Mouse (Mus musculus): ENCODE data around the gene Usp43.

Usp43 gene

DNA sequence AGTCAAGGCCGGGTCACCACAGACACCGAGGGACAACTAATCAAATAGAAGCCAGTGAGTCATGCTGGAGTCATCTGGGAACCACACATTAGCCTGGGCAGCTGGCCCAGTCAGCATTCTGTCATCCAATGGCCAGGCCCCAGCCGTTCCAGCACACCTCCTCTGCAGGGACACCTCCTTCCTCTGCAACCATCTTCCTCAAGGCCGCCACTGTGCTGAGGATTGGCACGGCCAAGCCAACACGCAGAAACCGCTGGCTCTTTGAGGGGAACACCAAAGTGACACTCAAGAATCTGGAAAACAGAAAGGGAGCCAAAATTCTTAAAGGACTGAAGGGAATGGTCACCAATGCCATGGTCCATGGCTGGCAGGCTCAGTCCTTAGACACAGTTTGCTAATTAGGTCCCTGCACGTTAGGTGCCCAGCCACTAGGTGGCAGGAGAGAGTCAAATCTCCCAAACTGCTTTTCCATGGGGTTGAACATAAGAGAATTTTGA, 24.8 kb downstream of the Usp43 start:
- DNase-seq (ENCODE audit: extremely low spot score), result peak; percentile 38

DNA sequence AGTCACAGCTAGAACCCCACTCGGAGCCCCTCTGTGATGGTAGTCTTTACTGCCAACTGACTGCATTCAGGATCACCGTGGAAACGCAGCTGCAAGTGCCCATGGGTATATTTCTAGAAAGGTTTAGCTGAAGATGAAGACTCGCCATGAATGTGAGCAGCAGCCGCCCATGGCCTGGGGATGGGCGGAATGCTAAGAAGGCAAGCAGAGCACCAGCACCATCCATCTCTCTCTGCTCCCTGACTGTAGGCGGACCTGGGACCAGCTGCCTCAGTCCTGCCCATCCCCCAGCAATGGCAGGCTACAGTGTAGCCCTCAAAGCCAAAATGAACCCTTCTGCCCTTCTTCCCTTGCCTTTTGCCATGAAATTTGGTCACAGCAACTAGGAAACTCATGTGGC, 26.3 kb downstream of the Usp43 start:
- DNase-seq (ENCODE audit: extremely low spot score), result no peak

DNA sequence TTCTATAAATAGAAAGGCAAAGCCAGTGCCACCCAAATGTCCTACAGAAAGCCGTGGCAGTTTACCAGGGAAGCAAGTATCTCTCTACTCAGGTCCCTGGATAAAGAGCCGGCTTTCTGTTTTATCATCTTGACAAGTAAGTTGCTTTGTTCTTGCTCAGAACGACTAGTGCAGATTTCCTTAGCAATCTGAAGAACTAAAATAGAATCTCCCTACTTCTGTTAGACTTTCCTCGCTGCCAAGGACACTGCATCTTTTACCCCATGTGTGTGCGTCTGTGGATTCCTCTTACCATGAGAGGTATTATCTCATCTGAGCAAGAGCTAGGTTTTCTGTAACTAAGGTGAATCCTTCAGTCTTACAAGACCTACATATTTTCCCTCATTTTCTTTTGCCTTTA, 33.4 kb downstream of the Usp43 start:
- DNase-seq (ENCODE audit: extremely low spot score), result no peak

DNA sequence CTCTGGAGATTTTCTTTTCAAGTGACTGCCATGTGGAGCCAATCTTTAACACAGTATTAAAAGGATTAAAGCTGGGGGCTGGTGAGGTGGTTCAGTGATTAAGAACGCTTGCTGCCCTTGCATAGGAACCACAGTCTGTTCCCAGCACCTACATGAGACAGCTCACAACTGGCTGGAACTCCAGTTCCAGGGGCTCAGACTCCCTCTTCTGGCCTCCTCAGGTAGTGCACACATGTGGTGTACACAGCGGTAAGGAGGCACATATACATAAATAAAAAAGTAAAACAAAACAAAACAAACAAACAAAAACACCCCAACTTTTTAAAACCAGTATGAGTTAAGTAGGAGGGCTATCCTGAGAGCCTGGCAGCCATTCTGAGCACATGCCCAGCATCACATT, 36.0 kb downstream of the Usp43 start:
- no peak for DNase-seq (ENCODE audit: extremely low spot score)

DNA sequence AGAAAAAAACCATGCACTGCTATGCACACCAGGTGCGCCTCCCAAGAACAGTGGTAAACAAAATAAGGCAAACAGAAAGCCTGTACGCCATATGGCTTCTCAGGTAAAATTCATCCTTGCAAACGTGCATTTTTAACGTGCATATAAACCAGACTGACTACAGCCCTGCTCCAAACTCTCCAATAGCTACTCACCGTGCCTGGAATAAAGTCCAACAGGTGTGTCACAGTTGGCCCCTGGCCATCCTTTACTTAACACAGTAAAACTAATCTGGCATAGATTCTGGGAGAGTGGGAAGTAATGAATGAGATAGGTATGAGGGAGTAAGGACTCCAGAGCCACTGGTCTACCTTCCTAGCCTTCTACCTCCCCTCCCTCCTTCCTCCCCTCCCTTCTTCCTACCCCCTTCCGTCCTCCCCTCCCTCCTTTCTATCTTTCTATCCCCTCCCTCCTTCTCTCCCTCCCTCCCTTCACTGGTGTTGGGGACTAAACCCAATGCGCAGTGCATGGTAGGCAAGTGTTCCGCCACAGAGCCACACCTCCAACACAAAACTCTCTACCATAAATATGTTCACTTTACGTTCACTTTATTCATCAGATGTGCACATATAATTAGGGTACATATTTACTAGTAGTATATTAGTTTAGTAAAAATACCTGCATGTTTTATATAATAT, 56.3 kb downstream of the Usp43 start:
- no peak for DNase-seq (ENCODE audit: extremely low spot score)

DNA sequence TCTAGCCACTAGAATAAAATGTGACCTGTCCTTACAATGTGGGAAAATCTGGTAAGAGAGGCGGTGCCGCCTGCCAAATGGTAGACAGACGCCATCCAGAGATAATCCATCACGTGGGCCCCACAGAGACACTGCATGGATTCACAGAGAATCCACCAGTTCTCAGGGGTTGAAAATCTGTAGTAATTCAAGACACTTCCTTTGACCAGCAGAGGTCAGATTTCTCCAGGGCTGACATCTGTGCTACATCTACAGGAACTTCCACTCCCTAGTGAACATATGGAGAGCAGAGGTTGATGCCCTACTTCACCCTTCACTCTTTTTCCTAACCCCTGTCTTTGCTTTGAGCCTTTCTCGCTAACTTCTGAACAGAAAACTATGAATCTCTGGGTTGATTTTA, 56.9 kb downstream of the Usp43 start:
- no peak for DNase-seq (ENCODE audit: extremely low spot score)

DNA sequence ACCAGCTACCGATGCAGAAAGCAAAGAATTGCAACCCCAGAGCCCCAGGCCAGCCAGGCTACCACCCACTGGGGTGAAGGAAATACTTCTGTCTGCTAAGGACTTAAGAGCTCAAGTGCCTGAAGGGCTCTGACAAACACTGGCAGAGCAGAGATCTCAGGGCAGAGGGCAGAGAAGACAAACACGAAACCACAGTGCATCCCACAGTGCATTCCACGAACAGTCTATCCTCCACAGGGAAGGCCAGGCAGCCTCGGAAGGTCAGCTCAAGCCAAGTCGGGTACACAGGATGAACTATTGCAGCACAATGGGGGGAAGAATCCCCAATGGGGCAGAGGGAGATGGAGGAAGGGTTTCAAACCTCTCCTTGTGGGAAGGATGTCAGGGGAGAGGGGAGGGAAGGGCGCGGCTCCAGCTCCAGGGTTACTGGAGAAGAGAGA, 60.5 kb downstream of the Usp43 start:
- peak; percentile 38 for DNase-seq (ENCODE audit: extremely low spot score)

DNA sequence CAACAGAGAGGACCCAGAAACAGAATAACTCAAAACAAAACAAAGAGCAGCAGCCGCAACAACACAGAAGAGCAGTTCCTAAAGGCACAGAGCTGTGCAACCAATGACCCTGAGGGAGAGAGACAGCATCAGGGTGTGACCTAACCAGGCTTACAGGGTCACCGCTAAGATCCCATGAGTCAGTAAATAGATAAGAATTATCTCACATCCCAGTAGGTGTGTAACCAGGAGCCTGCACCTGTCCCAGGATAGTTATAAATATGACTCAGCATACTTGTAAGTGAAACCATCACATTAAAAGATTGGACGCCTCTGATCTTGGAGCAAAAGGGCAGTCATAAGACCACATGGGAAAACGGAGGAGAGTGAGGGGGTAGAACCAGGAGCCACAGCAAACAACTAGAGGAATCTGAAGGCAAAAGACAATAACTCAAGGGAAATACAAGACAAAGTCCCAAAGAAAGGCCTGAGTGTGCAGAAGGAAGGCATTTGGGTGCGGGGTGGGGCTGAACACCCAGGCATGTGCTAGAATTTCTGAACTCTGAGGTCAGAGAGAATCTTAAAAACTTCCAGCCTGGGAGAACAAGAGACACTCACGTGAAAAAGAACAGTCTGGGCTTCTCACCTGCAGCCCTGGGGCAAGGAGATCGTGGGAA, 61.1 kb downstream of the Usp43 start:
- no peak for DNase-seq (ENCODE audit: extremely low spot score)

DNA sequence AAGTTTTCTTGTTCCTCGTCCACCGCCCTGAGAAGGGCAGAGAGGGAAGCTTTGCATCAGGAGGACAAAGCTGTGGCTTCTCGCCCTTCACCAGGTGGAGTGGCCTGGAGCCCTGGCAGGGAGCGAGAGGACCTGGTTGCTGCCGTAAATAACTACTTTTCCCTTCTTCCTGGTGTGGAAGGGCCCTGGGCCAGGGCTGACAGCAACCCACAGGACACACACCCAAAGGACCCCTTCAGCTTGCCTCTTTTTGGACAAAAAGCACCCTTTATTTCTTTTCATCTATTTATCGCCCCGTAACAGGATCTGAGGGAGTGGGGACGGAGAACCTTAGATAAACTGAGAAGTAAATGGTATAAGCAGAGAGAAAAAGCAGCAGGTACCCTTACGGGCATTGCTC, 63.4 kb downstream of the Usp43 start:
- DNase-seq (ENCODE audit: extremely low spot score), result no peak

DNA sequence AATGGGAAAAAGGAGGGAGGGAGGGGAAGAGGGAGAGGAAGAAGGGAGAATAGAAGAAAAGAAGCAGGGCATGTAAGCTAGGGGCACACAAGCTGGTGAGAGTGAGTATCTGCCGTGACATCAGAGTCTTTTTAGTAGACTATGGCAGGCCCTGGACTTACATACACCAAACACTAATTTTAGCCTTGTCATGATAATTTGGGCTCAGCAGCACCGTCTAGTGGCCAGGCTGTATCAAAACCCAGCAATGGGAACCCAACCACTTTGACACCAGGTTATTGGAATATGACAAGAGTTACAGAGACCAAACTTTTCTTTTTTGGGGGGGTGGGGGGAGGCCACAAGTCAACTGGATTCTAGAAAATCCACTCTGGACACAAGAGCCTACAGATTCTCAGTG, 66.9 kb downstream of the Usp43 start:
- DNase-seq (ENCODE audit: extremely low spot score), result no peak

DNA sequence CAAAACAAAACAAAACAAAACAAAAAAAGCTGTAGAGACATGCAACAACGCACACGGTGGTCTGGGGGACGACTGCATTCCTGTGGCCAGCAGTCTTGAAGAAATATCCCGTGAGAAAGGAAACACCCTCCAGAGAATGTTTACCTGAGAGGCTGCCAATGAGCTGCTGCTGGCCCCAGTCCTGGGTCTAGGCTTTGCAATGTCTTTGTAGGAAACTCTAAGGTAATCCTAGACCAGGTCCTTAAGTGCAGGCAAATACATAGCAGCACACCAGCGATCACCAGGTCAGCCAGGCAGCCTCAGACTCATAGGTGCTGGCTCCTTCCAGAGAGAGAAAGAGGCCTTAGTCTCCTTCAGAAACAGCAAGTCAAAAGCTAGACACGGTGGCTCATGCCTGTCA, 68.0 kb downstream of the Usp43 start:
- no peak for DNase-seq (ENCODE audit: extremely low spot score)

DNA sequence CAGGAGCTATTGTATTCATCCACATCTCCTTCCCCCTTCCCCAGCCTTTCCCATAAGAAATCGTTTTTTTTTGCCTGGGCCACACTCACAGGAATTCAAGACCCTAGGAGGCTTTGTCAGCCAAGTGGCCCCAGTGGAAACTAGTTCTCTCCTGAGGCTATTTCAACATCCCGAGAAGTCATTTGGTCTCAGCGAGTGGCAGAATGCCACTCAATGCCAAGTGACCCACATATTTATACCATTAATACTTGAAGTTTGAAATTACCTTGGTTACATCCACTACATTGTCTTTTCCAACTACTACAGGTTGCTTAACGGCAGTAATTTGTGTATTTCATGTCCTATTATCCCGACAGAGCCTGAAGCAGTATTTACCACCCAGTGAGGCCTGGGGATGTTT, 70.2 kb downstream of the Usp43 start:
- DNase-seq (ENCODE audit: extremely low spot score), result no peak

DNA sequence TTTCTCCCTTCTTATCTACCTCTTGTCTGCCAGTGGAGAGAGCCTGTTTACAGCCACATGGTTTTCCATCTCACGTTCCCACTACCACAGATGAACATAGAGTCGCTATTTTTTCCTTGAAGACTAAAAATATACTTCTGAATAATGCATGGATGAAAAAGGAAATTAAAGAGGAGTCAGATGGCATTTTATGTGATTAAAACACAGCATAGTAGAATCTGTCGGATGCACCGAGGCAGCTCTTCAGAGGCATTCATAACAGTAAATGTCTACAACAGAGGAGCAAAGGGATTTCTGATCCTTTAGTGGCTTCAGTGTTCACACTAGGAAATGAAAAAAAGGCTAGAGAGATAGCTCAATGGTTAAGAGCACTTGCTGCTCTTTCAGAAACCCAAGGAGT, 76.8 kb downstream of the Usp43 start:
- DNase-seq (ENCODE audit: extremely low spot score), result no peak

DNA sequence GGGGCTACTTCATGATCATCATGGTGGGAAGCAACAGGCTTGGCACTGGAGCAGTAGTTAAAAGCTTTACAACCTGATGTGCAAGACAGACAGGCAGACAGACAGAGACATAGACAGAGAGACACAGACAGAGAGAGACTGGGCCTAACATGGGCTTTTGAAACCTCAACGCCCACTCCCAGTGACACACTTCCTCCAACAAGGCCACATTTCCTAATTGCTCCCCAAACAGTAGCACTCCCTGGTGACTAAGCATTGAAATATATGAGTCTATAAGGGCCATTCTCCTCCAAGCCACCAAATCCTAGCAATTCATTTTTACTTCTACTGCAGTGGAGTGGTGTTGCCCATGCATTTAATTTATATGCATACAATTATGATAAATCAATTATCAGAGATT, 82.1 kb downstream of the Usp43 start:
- DNase-seq (ENCODE audit: extremely low spot score), result no peak

DNA sequence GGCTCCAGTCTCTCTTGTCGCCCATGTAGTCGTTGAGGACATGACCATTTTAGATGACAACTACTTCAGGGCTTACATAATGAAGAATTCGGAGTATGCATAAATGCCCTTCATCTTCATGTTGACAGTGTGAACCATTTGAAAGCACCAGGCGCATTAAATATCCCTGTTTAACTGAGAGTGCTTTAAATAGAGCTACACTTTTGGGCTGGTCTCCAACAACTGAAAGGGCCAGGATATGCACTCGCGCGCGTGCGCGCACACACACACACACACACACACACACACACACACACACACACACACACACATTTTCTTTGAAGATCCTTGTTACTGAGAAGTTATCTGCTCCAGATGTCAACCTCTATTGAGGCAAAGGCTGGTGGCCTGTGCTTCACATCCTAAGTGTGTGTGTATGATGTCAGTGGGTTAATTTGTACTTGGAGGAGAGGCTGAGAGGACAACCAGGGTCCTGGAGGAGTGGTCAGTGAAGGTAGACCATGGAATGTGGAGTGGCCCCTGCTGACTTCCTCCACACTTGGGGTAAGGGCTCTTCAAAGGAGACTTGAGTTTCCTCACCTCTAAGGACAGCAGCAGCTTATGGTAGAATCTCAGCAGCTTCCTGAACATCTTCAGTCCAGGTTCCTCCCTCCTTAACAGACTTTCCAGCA, 86.4 kb downstream of the Usp43 start:
- no peak for DNase-seq (ENCODE audit: extremely low spot score)

DNA sequence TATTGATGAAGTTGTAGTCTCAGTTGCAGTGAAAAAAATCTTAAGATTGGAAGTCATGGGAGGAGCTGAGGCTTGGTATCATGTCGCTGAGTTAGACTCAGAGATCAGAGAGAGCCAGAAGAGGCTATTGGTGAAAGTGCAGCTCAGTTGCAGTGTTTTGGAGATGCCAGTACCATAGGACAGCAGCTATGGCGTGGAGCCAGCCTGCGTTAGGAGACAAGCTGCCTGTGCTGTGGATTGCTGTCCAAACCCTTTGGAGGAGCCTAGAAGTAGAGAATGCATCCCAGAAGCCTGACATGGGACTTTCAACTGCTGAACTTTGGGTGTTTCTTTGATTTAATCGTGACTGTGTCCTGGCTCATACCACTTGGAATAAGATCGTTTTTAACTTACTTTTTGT, 90.1 kb downstream of the Usp43 start:
- DNase-seq (ENCODE audit: extremely low spot score), result no peak

DNA sequence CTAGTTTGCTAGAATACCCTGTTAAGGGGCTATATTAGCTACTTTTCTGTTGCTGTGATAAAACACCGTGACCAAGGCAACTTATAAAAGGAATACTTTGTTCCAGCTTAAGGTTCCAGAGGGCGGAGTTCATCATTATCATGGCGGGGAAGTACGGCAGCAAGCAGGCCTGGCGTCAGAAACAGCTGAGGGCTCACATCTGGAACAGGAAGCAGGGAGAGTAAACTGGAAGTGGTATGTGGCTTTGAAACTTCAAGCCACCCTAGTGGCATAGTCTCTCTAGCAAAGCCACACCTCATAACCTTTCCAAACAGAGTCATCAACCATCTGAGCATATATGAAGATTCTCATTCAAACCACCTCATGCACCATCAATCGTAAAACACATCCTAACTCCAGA, 92.4 kb downstream of the Usp43 start:
- DNase-seq (ENCODE audit: extremely low spot score), result no peak

DNA sequence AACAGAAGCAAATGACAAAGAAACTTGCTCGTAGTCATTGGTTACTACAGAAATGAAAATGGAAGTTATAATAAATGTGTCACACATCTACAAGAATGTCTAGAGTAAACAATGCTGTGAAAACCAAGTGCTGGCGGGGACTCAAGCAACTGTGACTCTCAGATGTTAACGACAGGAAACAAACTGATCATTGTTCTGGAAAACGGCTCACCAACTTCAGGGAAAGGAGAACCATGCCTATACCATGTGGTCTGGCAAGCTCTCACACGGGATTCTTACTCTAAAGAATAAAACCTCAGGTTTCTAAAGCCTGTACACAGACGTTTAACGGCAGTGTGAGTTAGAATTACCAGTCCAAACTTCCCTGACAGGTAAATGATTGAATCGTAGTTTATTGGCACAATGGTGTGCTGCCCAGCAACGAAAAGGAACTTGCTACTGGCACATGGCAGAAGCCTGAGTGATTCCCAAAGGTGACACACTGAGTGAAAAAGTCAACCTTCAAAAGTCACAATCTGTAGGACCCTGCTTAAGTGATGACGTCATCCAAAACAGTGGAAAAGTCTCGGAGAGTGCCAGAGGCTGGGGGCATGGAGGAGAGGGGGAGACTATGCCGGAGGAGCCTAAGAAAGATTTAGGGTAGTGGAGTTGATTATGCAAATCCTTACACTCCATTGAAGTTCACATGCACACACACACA, 93.4 kb downstream of the Usp43 start:
- no peak for DNase-seq (ENCODE audit: extremely low spot score)

DNA sequence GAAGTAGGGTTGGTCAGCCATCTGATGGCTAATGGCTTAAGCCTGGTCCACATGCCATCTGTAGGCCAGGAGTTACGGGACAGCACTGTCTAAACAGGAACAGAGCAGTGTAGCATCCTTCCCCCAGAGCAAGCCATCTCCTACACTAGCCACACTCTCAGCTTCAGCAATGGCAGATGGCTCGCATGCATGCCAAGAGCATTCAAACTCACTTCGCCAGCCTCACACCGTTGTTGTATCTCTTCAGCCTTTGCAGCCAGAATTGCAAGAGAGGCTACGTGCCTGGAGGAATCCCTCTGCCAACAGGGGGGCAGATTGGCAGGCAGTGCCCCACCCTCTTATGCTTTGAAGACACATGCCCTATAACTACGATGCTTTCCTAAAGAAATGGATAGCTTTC, 100.4 kb downstream of the Usp43 start:
- no peak for DNase-seq (ENCODE audit: extremely low spot score)

DNA sequence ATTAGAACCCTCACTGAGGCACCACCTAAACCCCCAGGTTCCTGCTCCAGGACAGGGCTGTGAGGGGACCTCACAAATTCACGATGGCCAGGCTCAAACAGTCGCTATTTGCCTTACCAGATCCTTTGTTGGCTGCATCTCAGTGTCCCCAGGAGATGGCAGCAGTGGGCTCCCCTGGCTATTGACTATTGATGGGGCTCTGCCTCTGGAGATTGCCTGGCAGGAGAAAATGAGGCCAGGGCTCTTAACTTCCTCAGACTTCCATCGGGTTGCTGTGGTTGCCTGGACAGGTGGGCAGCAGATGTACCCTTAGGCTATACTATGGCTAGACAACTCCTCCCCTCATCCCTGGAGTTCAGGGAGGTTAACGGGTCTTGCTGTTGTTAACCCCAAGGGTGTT, 101.7 kb downstream of the Usp43 start:
- DNase-seq (ENCODE audit: extremely low spot score), result peak; percentile 65

DNA sequence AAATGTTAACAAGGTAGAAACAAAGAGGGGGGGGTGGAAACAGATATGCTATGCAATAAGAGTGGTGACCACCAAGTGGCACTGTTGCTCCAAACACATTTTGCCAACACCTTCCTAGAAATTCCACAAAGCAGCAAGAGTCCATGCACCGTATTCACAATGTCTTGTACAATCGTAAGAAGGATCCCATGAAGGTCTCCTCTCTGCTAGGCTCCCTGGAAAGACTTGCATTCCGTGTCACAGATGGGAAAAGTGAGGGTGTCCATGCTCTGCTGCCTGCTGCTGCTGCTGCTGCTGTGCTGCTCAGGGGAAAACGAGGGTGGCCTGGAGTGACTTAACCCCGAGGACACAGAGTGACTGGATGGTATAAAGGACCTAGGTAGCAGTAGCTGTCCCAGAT, 102.3 kb downstream of the Usp43 start:
- DNase-seq (ENCODE audit: extremely low spot score), result peak; percentile 67

DNA sequence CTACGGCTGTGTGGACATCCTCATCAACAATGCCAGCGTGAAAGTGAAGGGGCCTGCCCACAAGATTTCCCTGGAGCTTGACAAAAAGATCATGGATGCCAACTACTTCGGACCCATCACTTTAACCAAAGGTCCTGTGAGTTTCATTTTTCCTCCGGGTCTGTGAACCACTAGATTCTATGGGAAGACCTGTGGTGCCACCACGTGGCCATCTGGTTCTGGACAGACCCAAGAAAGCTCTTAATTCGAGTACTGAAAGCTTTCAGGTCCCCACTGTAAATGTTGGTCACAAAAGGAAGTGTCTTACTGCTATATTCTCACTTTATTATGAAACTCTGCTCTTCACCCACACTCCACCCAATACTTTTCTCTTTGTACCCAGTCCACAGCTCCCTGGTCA, 110.4 kb downstream of the Usp43 start:
- DNase-seq (ENCODE audit: extremely low spot score), result no peak

DNA sequence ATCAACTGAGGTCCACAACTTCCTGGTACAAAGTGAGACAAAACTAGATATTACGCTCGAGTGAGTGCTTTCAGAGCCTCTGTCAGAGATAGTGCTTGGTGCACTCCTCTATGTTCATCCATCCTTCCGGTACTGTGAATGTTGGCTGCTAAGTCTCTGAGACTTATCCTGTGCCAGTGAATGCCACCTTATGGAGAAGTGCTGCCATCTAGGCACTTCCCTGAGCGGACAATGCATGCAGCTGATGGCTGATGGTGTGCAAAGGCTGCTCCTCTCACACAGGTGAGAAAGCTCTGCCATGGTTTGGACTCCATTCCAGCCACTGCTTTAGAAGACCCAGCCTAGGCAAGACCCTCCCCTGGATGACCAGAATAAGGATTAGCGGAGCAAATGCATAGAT, 113.9 kb downstream of the Usp43 start:
- DNase-seq (ENCODE audit: extremely low spot score), result no peak
